31 mouse cellular contexts compared by ENCODE assay signal in genomic region chr2:84964111-84964801, GRCm38 (mm10). TPM values are rescaled to one million over a fixed set of nuclear protein-coding genes. Genes with fewer than 3 reads are reported as not detected.
A peak's percentile ranks its signal among the peaks of the same experiment; 100 is the strongest.
DNase-seq lines count a peak whose midpoint lies in the region; ATAC-seq and TF ChIP-seq lines count a peak whose summit lies in the region.
"Had no signal": no experiment of that assay in that cellular context is flagged by ENCODE, and none has a peak within 500 bp of the region (broad histone marks: within the 10 kb centered on the region; RNA-seq: fewer than 3 reads in every experiment).

No protein-coding gene starts in this region.

- no peaks in the 10 kb centered on the region for H3K27me3 ChIP-seq in liver, embryonic 11.5 days (replicated peaks; ENCODE audit: control insufficient read depth, insufficient read depth, low read length)
- H3K27me3 ChIP-seq in liver, embryonic 12.5 days (replicated peaks), result no peaks in the 10 kb centered on the region
- H3K27me3 ChIP-seq in small intestine, adult 2 months (ENCODE audit: control insufficient read depth, insufficient read depth, low read length), result no peaks in the 10 kb centered on the region
- no peaks in the 10 kb centered on the region for H3K27me3 ChIP-seq in kidney, embryonic 14.5 days (ENCODE audit: control insufficient read depth, insufficient read depth, low read length)
- H3K27me3 ChIP-seq: heart, embryonic 13.5 days; hindbrain, embryonic 13.5 days; intestine, embryonic 15.5 days; limb, embryonic 13.5 days had no signal

- H3K4me2 ChIP-seq in liver, embryonic 11.5 days, result no peak overlapping the region
- H3K4me2 ChIP-seq in liver, embryonic 12.5 days, result no peak overlapping the region
- H3K4me2 ChIP-seq in kidney, embryonic 14.5 days (replicated peaks; ENCODE audit: low read depth, low read length), result no peak overlapping the region
- H3K4me2 ChIP-seq: heart, embryonic 13.5 days; hindbrain, embryonic 13.5 days; intestine, embryonic 15.5 days; limb, embryonic 13.5 days; midbrain, embryonic 11.5 days had no signal

- no peaks in the 10 kb centered on the region for H3K4me1 ChIP-seq in liver, embryonic 11.5 days (replicated peaks; ENCODE audit: control insufficient read depth, insufficient read depth, low read length)
- 0 out of 2 replicates have a peak, but pooled peaks cover 6% of the 10 kb centered on the region for H3K4me1 ChIP-seq in liver, embryonic 12.5 days
- H3K4me1 ChIP-seq in bone marrow, adult 2 months (ENCODE audit: control insufficient read depth, insufficient read depth, low read length), result peaks cover 6% of the 10 kb centered on the region; the same call in 1 of the 2 replicates
- H3K4me1 ChIP-seq in small intestine, adult 2 months (ENCODE audit: control insufficient read depth, insufficient read depth, insufficient read length, low read length), result peaks cover 2% of the 10 kb centered on the region
- H3K4me1 ChIP-seq in kidney, embryonic 14.5 days (ENCODE audit: control insufficient read depth, insufficient read depth, low read length), result no peaks in the 10 kb centered on the region
- H3K4me1 ChIP-seq: heart, embryonic 13.5 days; intestine, embryonic 15.5 days; limb, embryonic 13.5 days had no signal

- DNase-seq in liver, embryonic 11.5 days (ENCODE audit: low spot score), result peak; percentile 7
- DNase-seq in thymus, postnatal 0 days (ENCODE audit: low spot score), result peak; percentile 68
- no peak for DNase-seq in thymus, postnatal 25 days
- DNase-seq in cerebellum, adult 8-10 months, result no peak
- DNase-seq: adrenal gland, postnatal 36 days; cerebellum, adult 11 months; cerebellum, postnatal 10 days; gastrocnemius, postnatal 10 days; heart, adult 18-20 months; kidney, adult 9 months; kidney, postnatal 25 days; layer of hippocampus, postnatal 36 days; right cerebral cortex, postnatal 14 days; spleen, adult 18-20 months had no signal

- no peak overlapping the region for H3K4me3 ChIP-seq in liver, embryonic 11.5 days (ENCODE audit: low read depth, low read length)
- H3K4me3 ChIP-seq in liver, embryonic 12.5 days, result no peak overlapping the region
- no peak overlapping the region for H3K4me3 ChIP-seq in bone marrow, adult 2 months (replicated peaks; ENCODE audit: control insufficient read depth, low read depth, low read length)
- no peak overlapping the region for H3K4me3 ChIP-seq in small intestine, adult 2 months (ENCODE audit: low read depth, low read length)
- H3K4me3 ChIP-seq in kidney, embryonic 14.5 days (ENCODE audit: low read length), result no peak overlapping the region
- H3K4me3 ChIP-seq: forebrain, embryonic 10.5 days; heart, embryonic 13.5 days; hindbrain, embryonic 13.5 days; intestine, embryonic 15.5 days; limb, embryonic 13.5 days had no signal

- no peak for TF ChIP-seq POLR2A in bone marrow, adult 2 months (IDR thresholded peaks at IDR 0.05; ENCODE audit: borderline replicate concordance, control insufficient read depth, low read depth, low read length)
- no peak for TF ChIP-seq POLR2A in small intestine, adult 2 months (IDR thresholded peaks at IDR 0.05; ENCODE audit: low read depth, low read length)

- no peak overlapping the region for H3K9ac ChIP-seq in liver, embryonic 11.5 days (ENCODE audit: low read depth, low read length)
- H3K9ac ChIP-seq in liver, embryonic 12.5 days, result no peak overlapping the region
- H3K9ac ChIP-seq in kidney, embryonic 14.5 days (ENCODE audit: low read depth, low read length), result no peak overlapping the region
- H3K9ac ChIP-seq: heart, embryonic 13.5 days; hindbrain, embryonic 13.5 days; intestine, embryonic 15.5 days; limb, embryonic 13.5 days had no signal

- no peak for ATAC-seq in liver, embryonic 11.5 days (replicated peaks; ENCODE audit: low FRiP score)
- ATAC-seq in liver, embryonic 12.5 days, result no peak
- ATAC-seq in kidney, embryonic 14.5 days (ENCODE audit: low FRiP score, low TSS enrichment), result no peak
- ATAC-seq: forebrain, embryonic 16.5 days; intestine, embryonic 15.5 days; lung, postnatal 0 days had no signal

- no peak overlapping the region for H3K27ac ChIP-seq in liver, embryonic 11.5 days (ENCODE audit: low read depth, low read length)
- no peak overlapping the region for H3K27ac ChIP-seq in liver, embryonic 12.5 days
- peak overlapping the region; percentile 71 for H3K27ac ChIP-seq in bone marrow, adult 2 months (ENCODE audit: control insufficient read depth, insufficient read depth, low read depth, low read length, poor library complexity)
- H3K27ac ChIP-seq in small intestine, adult 2 months (ENCODE audit: insufficient read depth, low read depth, low read length), result peak overlapping the region; percentile 70
- no peak overlapping the region for H3K27ac ChIP-seq in kidney, embryonic 14.5 days (ENCODE audit: low read depth, low read length)
- H3K27ac ChIP-seq: forebrain, embryonic 10.5 days; heart, embryonic 13.5 days; hindbrain, embryonic 13.5 days; intestine, embryonic 15.5 days; limb, embryonic 13.5 days; stomach, postnatal 0 days had no signal

- H3K9me3 ChIP-seq in liver, embryonic 11.5 days (ENCODE audit: control insufficient read depth, low read length), result no peaks in the 10 kb centered on the region
- H3K9me3 ChIP-seq in liver, embryonic 12.5 days (replicated peaks), result no peaks in the 10 kb centered on the region
- H3K9me3 ChIP-seq in kidney, embryonic 14.5 days (ENCODE audit: control insufficient read depth, low read length), result no peaks in the 10 kb centered on the region
- H3K9me3 ChIP-seq: forebrain, embryonic 10.5 days; heart, embryonic 13.5 days; hindbrain, embryonic 13.5 days; intestine, embryonic 15.5 days; limb, embryonic 13.5 days had no signal

- no peak for TF ChIP-seq CTCF in bone marrow, adult 2 months (IDR thresholded peaks at IDR 0.05; ENCODE audit: control insufficient read depth, insufficient read depth, low read length)
- no peak for TF ChIP-seq CTCF in small intestine, adult 2 months (IDR thresholded peaks at IDR 0.05; ENCODE audit: extremely low read depth, insufficient read length, insufficient replicate concordance, low read depth, low read length)

- WGBS in liver, embryonic 11.5 days, result 89% methylated on average over 7 of the region's 7 CpGs
- WGBS in liver, embryonic 12.5 days (ENCODE audit: insufficient replicate concordance), result 84% methylated on average over 7 of the region's 7 CpGs
- 62% methylated on average over 7 of the region's 7 CpGs for WGBS in bone marrow, adult 2 months
- WGBS in small intestine, adult 2 months, result 73% methylated on average over 7 of the region's 7 CpGs
- 88% methylated on average over 7 of the region's 7 CpGs for WGBS in kidney, embryonic 14.5 days

- H3K36me3 ChIP-seq in liver, embryonic 11.5 days (ENCODE audit: control insufficient read depth, insufficient read depth, low read length), result no peaks in the 10 kb centered on the region
- peaks cover 11% of the 10 kb centered on the region for H3K36me3 ChIP-seq in liver, embryonic 12.5 days
- no peaks in the 10 kb centered on the region for H3K36me3 ChIP-seq in small intestine, adult 2 months (ENCODE audit: control insufficient read depth, insufficient read depth, low read length)
- H3K36me3 ChIP-seq in kidney, embryonic 14.5 days (ENCODE audit: control insufficient read depth, insufficient read depth, low read length), result no peaks in the 10 kb centered on the region; the same call in 1 of the 2 replicates
- H3K36me3 ChIP-seq: forebrain, embryonic 10.5 days; hindbrain, embryonic 13.5 days; intestine, embryonic 15.5 days had no signal

RNA-seq across cellular contexts. Expression of gene Prg2, which starts 16.0 kb away (rescaled TPM):
- polyA plus RNA-seq in liver, embryonic 11.5 days (2014; fragmentation: Nextera tagmentation; extraction: Ambion mirVana), result 67.2 and 96.9 TPM in 2 replicates
- 27.7 and 79.1 TPM in 2 replicates for polyA plus RNA-seq in liver, embryonic 12.5 days (2016; fragmentation: Nextera tagmentation; extraction: Ambion mirVana)
- 3.0 and 4.2 TPM in 2 replicates for polyA plus RNA-seq in thymus, postnatal 0 days (2015; fragmentation: Nextera tagmentation; extraction: Ambion mirVana)
- polyA plus RNA-seq in bone marrow, adult 2 months (2011; ENCODE audit: insufficient read depth, insufficient read length, low replicate concordance, missing spikeins), result 248 and 464 TPM in 2 replicates
- polyA plus RNA-seq in small intestine, adult 2 months (2012; rRNA removed), result 0.49 and 1.1 TPM in 2 replicates
- polyA plus RNA-seq in kidney, embryonic 14.5 days (2014; fragmentation: Nextera tagmentation; extraction: Ambion mirVana), result not detected in 2 replicates
- polyA plus RNA-seq: C2C12; cortical plate, adult 2 months; forebrain, embryonic 10.5 days; forebrain, embryonic 16.5 days; lung, postnatal 0 days; neural tube, embryonic 11.5 days had no signal

RNA-seq across cellular contexts. Expression of gene Prg3, which starts 23.8 kb away (rescaled TPM):
- polyA plus RNA-seq in liver, embryonic 11.5 days (2014; fragmentation: Nextera tagmentation; extraction: Ambion mirVana), result 10.2 and 16.7 TPM in 2 replicates
- polyA plus RNA-seq in liver, embryonic 12.5 days (2016; fragmentation: Nextera tagmentation; extraction: Ambion mirVana), result 3.1 and 7.1 TPM in 2 replicates
- polyA plus RNA-seq in thymus, postnatal 0 days (2015; fragmentation: Nextera tagmentation; extraction: Ambion mirVana), result 0.78 and 1.4 TPM in 2 replicates
- polyA plus RNA-seq in bone marrow, adult 2 months (2011; ENCODE audit: insufficient read depth, insufficient read length, low replicate concordance, missing spikeins), result 10.6 and 22.8 TPM in 2 replicates
- not detected in 2 replicates for polyA plus RNA-seq in small intestine, adult 2 months (2012; rRNA removed)
- polyA plus RNA-seq in kidney, embryonic 14.5 days (2014; fragmentation: Nextera tagmentation; extraction: Ambion mirVana), result not detected in 2 replicates
- polyA plus RNA-seq: C2C12; cortical plate, adult 2 months; embryonic facial prominence, embryonic 11.5 days; forebrain, embryonic 10.5 days; forebrain, embryonic 16.5 days; hindbrain, embryonic 13.5 days; intestine, embryonic 15.5 days; limb, embryonic 13.5 days; lung, postnatal 0 days; midbrain, embryonic 11.5 days; neural tube, embryonic 11.5 days; stomach, postnatal 0 days had no signal

RNA-seq across cellular contexts. Expression of gene Slc43a3, which starts 27.9 kb away (rescaled TPM):
- polyA plus RNA-seq in liver, embryonic 11.5 days (2014; fragmentation: Nextera tagmentation; extraction: Ambion mirVana), result 107 and 111 TPM in 2 replicates
- polyA plus RNA-seq in liver, embryonic 12.5 days (2016; fragmentation: Nextera tagmentation; extraction: Ambion mirVana), result 127 and 128 TPM in 2 replicates
- polyA plus RNA-seq in thymus, postnatal 0 days (2015; fragmentation: Nextera tagmentation; extraction: Ambion mirVana), result 29.1 and 30.0 TPM in 2 replicates
- polyA plus RNA-seq in bone marrow, adult 2 months (2011; ENCODE audit: insufficient read depth, insufficient read length, low replicate concordance, missing spikeins), result 80.0 and 90.6 TPM in 2 replicates
- 14.4 and 31.1 TPM in 2 replicates for polyA plus RNA-seq in small intestine, adult 2 months (2012; rRNA removed)
- 41.1 and 53.7 TPM in 2 replicates for polyA plus RNA-seq in kidney, embryonic 14.5 days (2014; fragmentation: Nextera tagmentation; extraction: Ambion mirVana)

Comparison
In these comparisons a context has a peak if more than half of its experiments do, and no peak if none do; other contexts are left out.
1. DNase-seq: peak in liver, embryonic 11.5 days (single experiment) and thymus, postnatal 0 days (single experiment); none in thymus, postnatal 25 days (single experiment) and cerebellum, adult 8-10 months (single experiment).
2. H3K27ac ChIP-seq: peak in bone marrow, adult 2 months (single experiment) and small intestine, adult 2 months (single experiment); none in liver, embryonic 11.5 days (single experiment), liver, embryonic 12.5 days (single experiment) and kidney, embryonic 14.5 days (single experiment).